Mouse (Mus musculus): Measurements from ENCODE around the gene Hs3st3a1.

- TF ChIP-seq CTCF (IDR thresholded peaks at IDR 0.05; ENCODE audit: low read depth, low read length) (no peak), POLR2A (IDR thresholded peaks at IDR 0.05; ENCODE audit: borderline replicate concordance, low read depth, low read length) (no peak)
Measured at GRCm38 (mm10) chr11:64438909-64439308, 3.8 kb downstream of the Hs3st3a1 start.

Data from bone marrow macrophage, adult 2 months (primary cell).